Mouse (Mus musculus): ENCODE measurements at regions not wholly inside any gene's neighbourhood (a gene's known extent, or its start where the extent isn't known, plus 50 kb on each side); places are given as distances from the start of the nearest gene placed in this dataset.

- DNase-seq (ENCODE audit: low read depth), result no peak
Measured at GRCm38 (mm10) chr1:91678789-91679188, 122.5 kb upstream of the Twist2 start.

DNA sequence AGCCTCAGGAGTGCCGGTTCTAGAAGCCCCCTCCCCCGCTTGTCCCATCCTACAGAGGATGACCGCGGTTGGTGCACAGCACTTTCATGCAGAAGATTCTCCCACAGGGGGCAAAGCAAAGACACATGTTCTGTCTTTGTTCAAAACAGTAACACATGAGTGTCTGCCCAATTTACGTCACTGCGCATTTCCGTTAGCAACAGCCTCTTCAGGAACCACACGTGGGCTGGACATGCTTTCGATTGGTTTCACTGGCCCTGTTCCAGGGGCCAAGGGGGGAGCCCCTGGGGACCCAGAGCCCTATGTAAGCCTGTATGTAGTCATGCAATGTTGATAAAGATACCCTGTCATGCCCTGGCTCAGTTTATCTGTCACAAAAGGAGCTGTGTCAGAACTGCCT lies 116.2 kb upstream of the Twist2 start:
- no peak for DNase-seq (ENCODE audit: low read depth)

DNA sequence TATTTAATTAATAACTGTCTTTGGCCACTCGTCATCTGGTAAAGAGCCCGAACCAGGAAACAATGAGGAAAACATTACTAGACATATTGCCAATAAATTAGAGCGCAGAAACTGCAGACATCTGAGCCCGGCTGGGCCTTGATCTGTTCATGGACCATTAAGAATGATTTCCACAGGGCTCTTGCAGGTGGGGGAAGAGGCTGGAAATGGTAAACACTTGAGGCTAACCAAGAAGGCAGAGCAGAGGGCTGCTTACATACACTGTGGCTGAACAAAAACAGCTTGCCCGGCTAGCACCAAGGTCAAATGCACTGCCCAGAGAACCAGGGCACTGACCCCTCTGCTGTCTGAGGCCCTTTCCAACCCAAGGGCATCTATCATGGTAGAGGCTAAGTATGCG lies 115.5 kb upstream of the Twist2 start:
- DNase-seq (ENCODE audit: low read depth), result no peak

DNA sequence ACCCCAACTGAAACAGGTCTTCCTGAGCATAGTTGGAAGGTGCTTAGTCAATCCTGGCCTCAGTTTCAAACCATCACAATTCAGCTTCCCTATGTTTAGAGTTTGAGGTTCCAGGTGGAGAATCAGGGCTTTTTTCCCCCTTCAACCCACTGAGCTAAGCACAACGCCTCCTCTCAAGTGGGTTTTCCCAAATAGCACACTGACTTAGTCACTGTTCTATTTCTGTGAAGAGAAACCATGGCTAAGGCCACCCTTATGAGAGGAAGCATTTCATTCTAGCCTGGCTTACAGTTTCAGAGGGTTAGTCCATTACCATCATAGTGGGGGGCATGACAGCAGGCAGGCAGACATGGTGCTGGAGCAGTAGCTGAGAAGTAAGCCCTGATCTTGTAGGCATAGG lies 109.7 kb upstream of the Twist2 start:
- DNase-seq (ENCODE audit: low read depth), result no peak

GRCm38 (mm10) chr1:91692709-91693460 lies 108.4 kb upstream of the Twist2 start:
- DNase-seq (ENCODE audit: low read depth), result no peak

- DNase-seq (ENCODE audit: low read depth), result no peak
Measured at GRCm38 (mm10) chr1:91697053-91697452, 104.2 kb upstream of the Twist2 start.

DNA sequence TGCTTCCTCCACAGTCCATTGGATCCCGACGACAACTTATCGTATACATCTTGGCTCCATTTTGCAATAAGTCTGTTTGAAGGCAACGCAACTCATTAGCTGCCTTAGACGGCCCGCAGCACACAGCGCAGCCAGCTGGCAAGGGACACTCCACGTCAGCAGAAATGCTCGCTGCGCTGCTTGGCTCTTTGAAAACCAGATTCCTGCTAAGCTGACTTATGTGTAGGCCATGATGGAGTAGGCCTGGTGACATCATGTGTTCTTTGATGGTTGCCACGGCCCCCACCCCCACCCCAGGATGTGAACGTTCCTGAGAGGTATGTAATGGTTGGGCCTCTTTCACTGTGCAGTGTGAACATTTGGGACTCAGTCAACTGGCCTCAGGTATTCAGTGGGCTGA lies 99.8 kb upstream of the Twist2 start:
- no peak for DNase-seq (ENCODE audit: low read depth)

DNA sequence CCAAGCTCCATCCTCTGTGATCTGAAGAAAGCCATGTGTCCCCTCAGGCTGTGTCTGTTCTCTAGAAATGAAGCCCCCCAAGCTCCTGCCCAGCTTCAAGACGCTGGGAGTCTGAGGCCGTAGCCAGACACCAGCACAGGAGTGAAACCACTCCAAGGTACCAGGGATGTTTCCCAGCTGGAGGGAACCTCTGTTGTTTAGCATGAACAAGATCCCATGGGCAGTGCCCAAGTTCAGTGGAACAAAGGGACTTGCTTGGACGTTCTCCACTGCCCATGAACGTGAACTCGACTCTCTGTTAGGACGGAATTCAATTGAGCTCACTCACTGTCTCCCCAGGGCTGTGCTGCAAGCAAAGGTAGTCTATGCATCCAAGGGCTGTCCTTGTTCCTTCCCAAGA lies 99.2 kb upstream of the Twist2 start:
- DNase-seq (ENCODE audit: low read depth), result no peak

- DNase-seq (ENCODE audit: low read depth), result no peak
Measured at GRCm38 (mm10) chr1:91702737-91703136, 98.5 kb upstream of the Twist2 start.

GRCm38 (mm10) chr1:91705451-91705850 lies 95.8 kb upstream of the Twist2 start:
- no peak for DNase-seq (ENCODE audit: low read depth)

DNA sequence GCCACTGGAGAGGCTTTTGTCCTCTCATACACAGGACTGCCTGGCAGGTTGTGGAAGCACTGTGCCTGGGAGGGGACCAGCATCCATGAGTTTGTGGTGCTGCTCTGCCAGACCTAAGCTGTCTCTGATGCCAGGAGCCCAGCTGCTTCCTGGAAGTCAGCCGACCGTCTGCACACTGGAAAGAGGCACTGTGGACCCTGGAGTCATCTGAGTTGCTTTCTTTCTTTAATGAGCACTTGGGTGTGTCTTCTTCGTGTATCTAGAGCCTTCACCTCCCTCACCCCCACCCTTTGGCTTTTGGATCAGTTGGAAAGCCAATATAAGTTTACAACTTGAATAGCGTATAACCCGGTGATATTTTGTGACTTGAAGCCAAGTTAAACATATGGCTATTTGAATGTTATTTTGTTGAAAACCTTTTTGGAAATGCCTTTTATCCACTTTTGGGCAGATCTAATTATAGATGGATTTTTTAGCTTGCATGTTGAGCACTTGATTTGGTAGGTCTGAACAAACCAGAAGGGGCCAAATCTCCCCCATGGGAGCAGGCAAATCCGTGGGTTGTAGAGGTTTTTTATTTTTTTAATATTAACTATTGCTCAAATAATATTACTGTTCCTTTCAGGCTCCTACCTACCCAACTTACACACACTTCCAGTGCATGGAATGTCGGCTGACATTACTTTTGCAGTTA lies 92.6 kb upstream of the Twist2 start:
- no peak for DNase-seq (ENCODE audit: low read depth)

DNA sequence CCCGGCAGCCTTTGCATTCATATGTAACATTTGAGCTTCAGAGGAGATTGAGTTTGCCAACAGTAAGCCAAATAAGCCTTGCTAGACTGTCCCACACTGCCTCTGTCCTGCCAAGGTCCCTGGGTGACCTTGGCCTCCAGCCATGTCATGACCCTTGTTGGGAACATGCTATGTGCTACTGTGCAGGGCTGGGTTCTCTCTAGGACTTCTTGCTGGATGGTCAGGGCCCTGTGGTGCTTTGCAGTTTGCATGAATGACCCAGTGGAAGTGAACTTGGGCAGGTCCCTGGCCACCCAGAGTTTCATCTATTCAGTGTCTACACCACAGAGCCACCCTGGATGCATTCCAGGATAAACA lies 92.0 kb upstream of the Twist2 start:
- no peak for DNase-seq (ENCODE audit: low read depth)

DNA sequence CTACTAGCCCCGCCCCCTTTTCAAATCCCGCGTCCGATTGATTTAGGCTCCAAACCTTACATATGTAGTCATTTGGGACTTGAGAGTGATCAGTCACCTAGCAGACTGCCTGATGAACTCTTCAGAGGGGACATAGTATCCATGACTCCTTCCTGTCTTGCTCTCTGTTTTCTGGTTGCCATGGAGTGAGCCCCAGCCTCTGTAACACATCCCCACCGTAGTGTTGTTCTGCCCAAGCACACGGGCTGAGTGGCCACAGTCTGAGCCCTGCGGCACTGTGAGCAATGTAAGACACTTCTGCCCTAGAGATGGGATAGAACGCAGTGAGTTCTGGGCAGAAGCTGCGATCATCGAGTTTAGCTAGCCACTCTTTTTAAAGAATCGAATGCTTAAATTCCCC lies 88.1 kb upstream of the Twist2 start:
- DNase-seq (ENCODE audit: low read depth), result no peak

DNA sequence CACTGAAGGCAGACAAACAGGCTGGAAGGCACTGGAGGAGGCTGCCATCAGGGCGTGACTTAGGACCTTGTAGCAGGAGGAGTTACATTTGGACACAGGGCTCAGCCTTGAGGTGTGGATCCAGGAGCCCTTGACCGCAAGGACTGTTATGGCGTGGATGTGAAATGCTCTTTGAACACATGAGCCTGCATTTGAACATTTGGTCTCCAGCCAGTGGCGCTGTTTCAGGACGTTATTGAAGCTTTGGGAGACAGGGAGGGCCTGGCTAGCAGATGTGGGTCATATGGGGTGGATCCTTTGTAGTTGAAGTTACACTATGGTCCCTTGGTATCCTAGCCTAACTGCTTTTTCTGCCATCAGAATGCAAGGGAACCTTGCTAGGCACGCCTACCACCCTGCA lies 87.0 kb upstream of the Twist2 start:
- DNase-seq (ENCODE audit: low read depth), result no peak

GRCm38 (mm10) chr1:91715341-91715740 lies 85.9 kb upstream of the Twist2 start:
- no peak for DNase-seq (ENCODE audit: low read depth)

GRCm38 (mm10) chr1:91715791-91716190 lies 85.5 kb upstream of the Twist2 start:
- DNase-seq (ENCODE audit: low read depth), result no peak

- DNase-seq (ENCODE audit: low read depth), result no peak
Measured at GRCm38 (mm10) chr1:91716836-91717235, 84.4 kb upstream of the Twist2 start.

- DNase-seq (ENCODE audit: low read depth), result no peak
Measured at GRCm38 (mm10) chr1:91717961-91718360, 83.3 kb upstream of the Twist2 start.

- DNase-seq (ENCODE audit: low read depth), result no peak
Measured at GRCm38 (mm10) chr1:91729246-91729645, 72.0 kb upstream of the Twist2 start.

DNA sequence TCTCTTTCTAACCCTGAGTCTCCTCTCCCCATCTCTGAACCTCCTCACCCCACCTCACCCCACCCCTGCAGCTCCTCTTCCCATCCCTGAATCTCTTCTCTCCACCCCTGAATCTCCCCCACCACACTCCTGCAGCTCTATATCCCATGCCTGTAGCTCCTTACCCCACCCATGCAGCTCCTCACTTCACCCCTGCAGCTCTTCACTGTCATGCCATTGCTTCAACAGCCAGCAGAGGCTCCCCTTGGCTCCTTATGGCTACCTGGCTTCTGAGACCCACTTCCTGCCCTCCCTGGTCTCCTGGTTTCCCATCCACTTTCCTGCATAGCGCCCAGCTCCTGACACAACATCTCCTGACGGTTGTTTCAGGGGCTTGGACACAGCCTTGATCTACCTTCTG lies 71.0 kb upstream of the Twist2 start:
- DNase-seq (ENCODE audit: low read depth), result no peak

DNA sequence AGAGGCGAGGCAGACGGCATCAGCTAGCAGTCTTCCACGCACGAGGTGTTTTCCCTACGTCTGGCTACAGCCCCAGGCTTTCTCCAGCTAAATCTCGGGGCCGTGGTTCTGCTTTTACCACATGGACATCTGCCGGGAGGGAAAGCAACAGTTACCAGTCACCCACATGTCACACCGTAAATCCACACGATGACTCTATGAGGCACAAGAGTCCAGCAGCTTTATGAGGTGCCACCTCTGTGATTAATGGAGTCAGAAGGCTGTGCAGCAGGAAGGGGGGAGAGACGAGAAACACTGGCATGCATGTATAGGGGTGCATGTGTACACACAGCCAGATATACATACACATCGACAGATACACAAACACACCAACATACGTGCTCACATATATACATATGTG lies 69.6 kb upstream of the Twist2 start:
- no peak for DNase-seq (ENCODE audit: low read depth)

- no peak for DNase-seq (ENCODE audit: low read depth)
Measured at GRCm38 (mm10) chr1:91732461-91732861, 68.8 kb upstream of the Twist2 start.

DNA sequence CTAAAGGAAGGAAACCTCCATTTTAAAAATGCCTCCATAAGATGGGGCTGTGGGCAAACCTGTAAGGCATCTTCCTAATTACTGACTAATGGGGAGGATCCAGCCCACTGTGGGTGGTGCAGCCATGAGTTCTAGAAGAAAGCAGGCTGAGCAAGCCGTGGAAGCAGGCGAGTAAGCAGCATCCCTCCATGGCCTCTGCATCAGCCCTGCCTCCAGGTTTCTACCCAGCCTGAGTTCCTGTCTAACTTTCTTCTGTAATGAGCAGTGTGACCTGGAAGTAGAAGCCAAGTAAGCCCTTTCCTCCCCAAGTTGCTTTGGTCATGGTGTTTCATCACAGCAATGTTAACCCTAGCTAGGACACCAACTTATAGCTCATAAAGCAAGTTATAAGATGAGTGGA lies 66.5 kb upstream of the Twist2 start:
- no peak for DNase-seq (ENCODE audit: low read depth)

DNA sequence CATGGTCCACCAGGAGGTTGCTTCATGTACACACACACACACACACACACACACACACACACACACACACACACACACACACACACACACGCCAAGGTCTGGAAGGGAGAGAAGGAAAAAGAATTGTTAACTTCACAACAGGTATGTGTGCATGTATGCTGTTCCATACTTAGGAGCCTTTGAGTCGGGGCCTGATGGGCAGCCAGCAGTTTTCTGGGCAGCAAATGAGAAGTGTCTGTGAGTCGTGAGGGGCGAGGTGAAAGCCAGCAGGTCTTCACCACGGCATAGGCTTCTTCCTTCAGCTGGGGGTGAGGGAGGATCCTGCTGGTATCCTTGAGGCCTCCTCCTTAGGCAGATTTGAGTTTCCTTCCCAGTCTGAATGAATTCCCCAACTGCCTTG lies 65.8 kb upstream of the Twist2 start:
- no peak for DNase-seq (ENCODE audit: low read depth)
